Mouse (Mus musculus): Measurements from ENCODE around the gene Gp1bb.

Gp1bb gene

GRCm38 (mm10) chr16:18628948-18629340 is 6.7 kb upstream of the Gp1bb start:
- no peak for DNase-seq (ENCODE audit: low read depth, low spot score)

- DNase-seq (ENCODE audit: low read depth, low spot score) = no peak
Measured at GRCm38 (mm10) chr16:18628206-18628947, 6.2 kb upstream of the Gp1bb start.

- no peak for DNase-seq (ENCODE audit: low read depth, low spot score)
Measured at GRCm38 (mm10) chr16:18627163-18627562, 5.0 kb upstream of the Gp1bb start.

GRCm38 (mm10) chr16:18626376-18626878 is 4.2 kb upstream of the Gp1bb start, which contains the start of gene Gm49601:
Gene Gm49601 (minus strand): TSS chr16:18626427.
- DNase-seq (ENCODE audit: low read depth, low spot score) = peak; percentile 17

DNA sequence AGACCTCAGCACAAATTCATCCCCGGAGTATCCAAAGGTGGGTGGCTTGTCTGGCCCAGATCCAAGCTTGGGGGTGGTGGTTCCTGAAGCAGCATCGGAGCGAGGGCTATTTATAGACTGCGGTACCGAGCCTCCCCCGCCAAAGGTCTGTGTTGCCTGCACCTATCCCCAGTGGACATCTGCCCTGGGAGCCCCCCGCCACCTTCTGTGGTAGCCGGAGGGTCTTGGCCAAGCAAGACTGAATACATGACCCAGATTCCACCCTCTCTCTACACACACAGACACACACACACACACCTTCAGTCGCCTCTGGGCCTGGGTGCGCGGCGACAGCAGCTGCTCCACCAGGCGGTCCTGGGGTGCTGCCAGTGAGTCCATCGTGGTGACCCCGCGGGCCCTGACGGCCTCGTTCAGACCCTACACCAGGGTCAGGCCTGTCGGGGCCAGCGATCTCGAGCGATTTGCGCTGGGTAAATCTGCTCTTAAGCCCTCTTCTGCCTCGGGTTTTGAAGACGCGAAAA is 3.6 kb upstream of the Gp1bb start:
- no peak for DNase-seq (ENCODE audit: low read depth, low spot score)

- no peak for DNase-seq (ENCODE audit: low read depth, low spot score)
Measured at GRCm38 (mm10) chr16:18625097-18625496, 2.9 kb upstream of the Gp1bb start.

GRCm38 (mm10) chr16:18624641-18625040 is 2.4 kb upstream of the Gp1bb start:
- DNase-seq (ENCODE audit: low read depth, low spot score) = no peak

DNA sequence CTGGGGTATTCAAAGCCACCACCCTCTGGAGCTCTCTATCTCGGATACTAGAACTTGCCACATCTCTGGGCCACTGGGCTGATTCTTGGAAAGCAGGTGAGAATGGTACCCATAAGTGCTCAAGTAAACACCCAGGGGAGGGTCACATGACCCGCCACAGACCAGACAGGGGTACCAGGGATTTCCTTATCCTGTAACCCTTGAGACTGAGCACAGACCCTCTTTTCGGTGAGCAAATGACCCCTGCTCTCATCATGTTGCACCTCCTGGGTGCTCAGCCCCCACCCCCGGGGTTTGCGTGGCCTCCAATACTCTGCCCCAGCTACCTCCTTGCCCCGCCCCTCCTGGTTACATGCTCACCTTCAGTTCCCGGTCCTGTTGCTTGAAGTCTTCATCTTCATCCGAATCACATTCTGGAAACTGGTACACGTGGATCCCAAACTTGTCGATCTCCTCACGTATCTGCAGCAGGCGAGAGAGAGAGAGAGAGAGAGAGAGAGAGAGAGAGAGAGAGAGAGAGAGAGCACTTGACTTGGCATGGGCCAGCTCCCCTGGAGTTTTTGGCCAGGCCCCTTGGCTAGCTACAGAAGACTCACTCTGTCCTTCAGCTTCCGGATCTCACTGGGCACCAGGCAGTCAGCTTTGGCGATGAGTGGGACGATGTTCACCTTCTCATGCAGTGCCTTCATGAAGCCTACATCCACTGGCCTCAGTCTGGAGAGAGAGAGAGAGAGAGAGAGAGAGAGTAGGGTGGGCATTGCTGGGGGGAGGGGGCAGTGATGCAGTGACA is 1.7 kb upstream of the Gp1bb start:
- DNase-seq (ENCODE audit: low read depth, low spot score) = no peak

- no peak for DNase-seq (ENCODE audit: low read depth, low spot score)
Measured at GRCm38 (mm10) chr16:18622916-18623750, 930 bp upstream of the Gp1bb start.

- no peak for DNase-seq (ENCODE audit: low read depth, low spot score)
Measured at GRCm38 (mm10) chr16:18621362-18622001, 721 bp downstream of the Gp1bb start.

DNA sequence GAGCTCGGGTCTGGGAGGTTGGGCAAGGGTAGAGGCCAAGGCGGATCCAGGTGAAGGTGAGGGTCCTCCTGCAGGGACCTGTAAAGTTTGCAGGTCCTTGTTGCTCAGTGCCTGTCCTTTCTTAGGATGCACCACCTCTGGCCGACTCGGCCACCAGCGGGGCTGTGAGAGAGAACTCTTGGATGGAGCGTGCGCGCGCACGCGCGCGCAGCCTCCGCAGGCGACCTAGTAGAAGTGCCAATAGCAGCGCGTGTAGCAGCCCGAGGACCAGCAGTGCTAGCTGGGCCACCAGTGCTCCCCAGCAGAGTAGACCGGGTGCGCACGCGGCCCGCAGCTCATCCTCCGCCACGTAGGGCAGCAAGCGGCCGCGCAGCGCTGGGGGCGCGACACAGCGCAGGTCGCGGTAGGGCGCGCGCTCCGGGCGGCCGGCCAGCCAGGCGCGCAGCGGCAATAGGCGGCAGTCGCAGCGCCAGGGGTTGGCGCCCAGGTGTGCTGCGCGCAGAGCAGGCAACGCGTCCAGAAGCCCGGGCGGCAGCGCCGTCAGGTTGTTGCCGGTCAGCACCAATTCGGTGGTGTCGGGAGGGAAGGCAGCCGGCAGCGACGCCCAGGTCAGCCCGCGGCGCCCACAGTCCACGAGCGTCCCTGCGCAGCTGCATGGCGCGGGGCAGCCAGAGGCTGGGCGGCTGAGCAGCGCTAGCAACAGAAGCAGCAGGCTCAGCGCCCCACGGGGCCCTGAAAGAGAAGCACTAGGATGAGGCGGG is 1.4 kb downstream of the Gp1bb start:
- DNase-seq (ENCODE audit: low read depth, low spot score) = no peak

GRCm38 (mm10) chr16:18620201-18620600 is 2.0 kb downstream of the Gp1bb start:
- no peak for DNase-seq (ENCODE audit: low read depth, low spot score)

GRCm38 (mm10) chr16:18619110-18619509 is 3.1 kb downstream of the Gp1bb start:
- DNase-seq (ENCODE audit: low read depth, low spot score) = no peak

DNA sequence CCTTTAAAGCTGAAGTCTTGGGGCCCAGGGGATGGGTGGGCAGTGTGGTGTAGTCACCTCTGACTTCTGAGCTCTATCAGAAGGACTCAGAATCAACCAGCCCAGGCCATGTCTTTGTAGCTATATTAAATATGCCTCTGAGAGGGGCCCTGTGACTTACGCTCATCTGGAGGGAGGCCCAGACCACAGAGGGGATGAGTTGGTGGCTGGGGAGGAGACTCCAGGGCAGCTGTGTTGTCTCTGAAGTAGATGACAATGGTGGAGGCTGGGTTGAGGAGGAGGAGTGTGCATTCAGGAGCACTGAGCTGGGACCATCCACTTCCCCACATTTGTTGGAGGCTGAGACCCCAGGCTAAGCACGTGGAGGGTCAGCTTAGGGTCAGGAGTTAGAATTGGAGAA is 3.9 kb downstream of the Gp1bb start:
- no peak for DNase-seq (ENCODE audit: low read depth, low spot score)

GRCm38 (mm10) chr16:18617370-18618065 is 4.7 kb downstream of the Gp1bb start:
- peak; percentile 46 for DNase-seq (ENCODE audit: low read depth, low spot score)

GRCm38 (mm10) chr16:18613301-18613700 is 8.9 kb downstream of the Gp1bb start:
- DNase-seq (ENCODE audit: low read depth, low spot score) = no peak

GRCm38 (mm10) chr16:18611752-18612151 is 10.5 kb downstream of the Gp1bb start:
- DNase-seq (ENCODE audit: low read depth, low spot score) = no peak

- no peak for DNase-seq (ENCODE audit: low read depth, low spot score)
Measured at GRCm38 (mm10) chr16:18609099-18609498, 13.1 kb downstream of the Gp1bb start.

- no peak for DNase-seq (ENCODE audit: low read depth, low spot score)
Measured at GRCm38 (mm10) chr16:18608226-18608625, 14.0 kb downstream of the Gp1bb start.

- no peak for DNase-seq (ENCODE audit: low read depth, low spot score)
Measured at GRCm38 (mm10) chr16:18605705-18606104, 16.5 kb downstream of the Gp1bb start.
